ENCODE assay signal across 8 mouse cellular contexts in genomic region chr16:49500818-49501217, GRCm38 (mm10).
DNase-seq lines count a peak whose midpoint lies in the region; ATAC-seq and TF ChIP-seq lines count a peak whose summit lies in the region.

No protein-coding gene starts in this region.

- no peak overlapping the region for H3K9ac ChIP-seq in liver, embryonic 11.5 days (ENCODE audit: low read depth, low read length)
- H3K9ac ChIP-seq in limb, embryonic 14.5 days (ENCODE audit: low read depth, low read length, severe bottlenecking): no peak overlapping the region
- H3K9ac ChIP-seq in neural tube, embryonic 15.5 days (replicated peaks): no peak overlapping the region

- 40% methylated on average over 4 of the region's 4 CpGs for WGBS in liver, embryonic 11.5 days
- 40% methylated on average over 4 of the region's 4 CpGs for whole genome bisulfite sequencing in hindbrain, embryonic 10.5 days
- WGBS in limb, embryonic 14.5 days: 40% methylated on average over 4 of the region's 4 CpGs
- WGBS in neural tube, embryonic 15.5 days: 31% methylated on average over 4 of the region's 4 CpGs

- ATAC-seq in liver, embryonic 11.5 days (replicated peaks; ENCODE audit: low FRiP score): 0 out of 2 replicates have a peak, but pooled peaks have one; percentile 56
- peak; percentile 55; the same call in 1 of the 2 replicates for ATAC-seq in limb, embryonic 14.5 days (ENCODE audit: low FRiP score, low read depth)
- ATAC-seq in neural tube, embryonic 15.5 days (ENCODE audit: low FRiP score): peak; percentile 59; the same call in 1 of the 2 replicates

- no peaks in the 10 kb centered on the region for H3K36me3 ChIP-seq in liver, embryonic 11.5 days (ENCODE audit: control insufficient read depth, insufficient read depth, low read length)
- H3K36me3 ChIP-seq in hindbrain, embryonic 10.5 days: no peaks in the 10 kb centered on the region
- no peaks in the 10 kb centered on the region for H3K36me3 ChIP-seq in limb, embryonic 14.5 days (ENCODE audit: control insufficient read depth, insufficient read depth, low read length)
- no peaks in the 10 kb centered on the region for H3K36me3 ChIP-seq in neural tube, embryonic 15.5 days

- H3K4me1 ChIP-seq in liver, embryonic 11.5 days (replicated peaks; ENCODE audit: control insufficient read depth, insufficient read depth, low read length): no peaks in the 10 kb centered on the region
- H3K4me1 ChIP-seq in hindbrain, embryonic 10.5 days (replicated peaks): no peaks in the 10 kb centered on the region
- no peaks in the 10 kb centered on the region for H3K4me1 ChIP-seq in limb, embryonic 14.5 days (ENCODE audit: control insufficient read depth, insufficient read depth, low read length)
- H3K4me1 ChIP-seq in neural tube, embryonic 15.5 days: no peaks in the 10 kb centered on the region

- 0 out of 2 replicates have a peak, but pooled peaks cover 2% of the 10 kb centered on the region for H3K9me3 ChIP-seq in liver, embryonic 11.5 days (ENCODE audit: control insufficient read depth, low read length)
- H3K9me3 ChIP-seq in hindbrain, embryonic 10.5 days: no peaks in the 10 kb centered on the region
- no peaks in the 10 kb centered on the region for H3K9me3 ChIP-seq in limb, embryonic 14.5 days (ENCODE audit: control insufficient read depth, low read length)
- no peaks in the 10 kb centered on the region for H3K9me3 ChIP-seq in neural tube, embryonic 15.5 days (replicated peaks)

- no peak overlapping the region for H3K4me3 ChIP-seq in liver, embryonic 11.5 days (ENCODE audit: low read depth, low read length)
- no peak overlapping the region for H3K4me3 ChIP-seq in hindbrain, embryonic 10.5 days
- H3K4me3 ChIP-seq in limb, embryonic 14.5 days (replicated peaks; ENCODE audit: low read length): no peak overlapping the region
- H3K4me3 ChIP-seq in neural tube, embryonic 15.5 days (replicated peaks): no peak overlapping the region

- no peak overlapping the region for H3K27ac ChIP-seq in liver, embryonic 11.5 days (ENCODE audit: low read depth, low read length)
- H3K27ac ChIP-seq in hindbrain, embryonic 10.5 days: no peak overlapping the region
- no peak overlapping the region for H3K27ac ChIP-seq in limb, embryonic 14.5 days (replicated peaks; ENCODE audit: low read depth, low read length)
- no peak overlapping the region for H3K27ac ChIP-seq in neural tube, embryonic 15.5 days (replicated peaks)

- DNase-seq in liver, embryonic 11.5 days (ENCODE audit: low spot score): no peak
- DNase-seq in liver: no peak
- peak; percentile 71 for DNase-seq in NIH3T3 (ENCODE audit: low read depth)
- peak; percentile 27 to 50 for DNase-seq in cerebellum, postnatal 25 days
- peak; percentile 21 for DNase-seq in hindbrain, embryonic 10.5 days (ENCODE audit: low spot score)
- peak; percentile 72 for DNase-seq in limb, embryonic 14.5 days (ENCODE audit: low spot score)
- DNase-seq in urinary bladder, postnatal 25 days (ENCODE audit: low spot score): no peak

- H3K4me2 ChIP-seq in liver, embryonic 11.5 days: no peak overlapping the region
- H3K4me2 ChIP-seq in limb, embryonic 14.5 days (replicated peaks; ENCODE audit: low read depth, low read length, severe bottlenecking): no peak overlapping the region
- H3K4me2 ChIP-seq in neural tube, embryonic 15.5 days: no peak overlapping the region

- TF ChIP-seq POLR2A in limb, embryonic 14.5 days (IDR thresholded peaks at IDR 0.05; ENCODE audit: borderline replicate concordance, extremely low read depth, insufficient read depth, insufficient read length): no peak

- no peaks in the 10 kb centered on the region for H3K27me3 ChIP-seq in liver, embryonic 11.5 days (replicated peaks; ENCODE audit: control insufficient read depth, insufficient read depth, low read length)
- H3K27me3 ChIP-seq in hindbrain, embryonic 10.5 days (ENCODE audit: insufficient read depth, poor library complexity, severe bottlenecking): no peaks in the 10 kb centered on the region
- no peaks in the 10 kb centered on the region for H3K27me3 ChIP-seq in limb, embryonic 14.5 days (ENCODE audit: control insufficient read depth, insufficient read depth, low read length)
- no peaks in the 10 kb centered on the region for H3K27me3 ChIP-seq in neural tube, embryonic 15.5 days (replicated peaks)

Comparison
In these comparisons a context has a peak if more than half of its experiments do, and no peak if none do; other contexts are left out.
1. DNase-seq: peak in NIH3T3 (single experiment), cerebellum, postnatal 25 days (2 of 2), hindbrain, embryonic 10.5 days (single experiment) and limb, embryonic 14.5 days (single experiment); none in liver, embryonic 11.5 days (single experiment), liver (single experiment) and urinary bladder, postnatal 25 days (single experiment).
2. Peak in every context shown above with its lines, with median percentiles within 50 percentile points of each other: ATAC-seq.